Mouse (Mus musculus) brown adipose tissue, adult 24 weeks (tissue): ENCODE measurements around the gene Smc3. TPM values are rescaled to one million over a fixed set of nuclear protein-coding genes. Genes with fewer than 3 reads are reported as not detected.

ENCODE experiments used
- H3K27ac ChIP-seq: fragments of 200-500 bp; replicated peaks from 2 replicates; pipeline ENCODE4 v1.5.1; 2012; ENCODE audit warnings: low read depth, mild to moderate bottlenecking, low read length
- H3K4me1 ChIP-seq: fragments of 200-500 bp; 2 replicates; pipeline ENCODE4 v1.6.1; 2012; ENCODE audit warnings: low read length, mixed read lengths; ENCODE audit not compliant: control insufficient read depth, insufficient read depth, insufficient read length
- H3K4me3 ChIP-seq: fragments of 200-500 bp; 2 replicates; pipeline ENCODE4 v1.5.1; 2012; ENCODE audit warnings: low read depth, mild to moderate bottlenecking, low read length, moderate library complexity; ENCODE audit not compliant: insufficient read depth
- polyA plus RNA-seq: library from polyadenylated mRNA; stranded (reverse); fragments of >200 nt; gene quantifications from 2 replicates; pipeline ENCODE4 v1.2.4, GENCODE M21; 2012; ENCODE audit not compliant: missing spikeins, insufficient read depth, insufficient read length

The Smc3 gene
- polyA plus RNA-seq, result 15.1 and 19.9 TPM in 2 replicates

- Histone ChIP-seq H3K4me1 (no peaks in the 10 kb centered on the region), H3K4me3 (peak within 1 kb of the TSS; percentile 83), H3K27ac (peak within 1 kb of the TSS; percentile 98)
Observed at GRCm38 (mm10) chr19:53599757-53600539, at the start of gene Smc3. TSS of gene Smc3 (plus strand) at chr19:53600398.

- H3K4me3 ChIP-seq, result no peak overlapping the region
- H3K27ac ChIP-seq, result no peak overlapping the region
- no peaks in the 10 kb centered on the region; the same call in 1 of the 2 replicates for H3K4me1 ChIP-seq
Observed at GRCm38 (mm10) chr19:53550972-53551371, 49.2 kb upstream of the Smc3 start.

GRCm38 (mm10) chr19:53552216-53552786 is 47.9 kb upstream of the Smc3 start:
- Histone ChIP-seq H3K4me1 (peaks cover under 1% of the 10 kb centered on the region), H3K4me3 (no peak overlapping the region), H3K27ac (no peak overlapping the region)

GRCm38 (mm10) chr19:53552795-53553194 is 47.4 kb upstream of the Smc3 start:
- Histone ChIP-seq H3K4me3 (no peak overlapping the region), H3K4me1 (peaks cover 3% of the 10 kb centered on the region; the same call in 1 of the 2 replicates), H3K27ac (no peak overlapping the region)

- peaks cover 3% of the 10 kb centered on the region; the same call in 1 of the 2 replicates for H3K4me1 ChIP-seq
- no peak overlapping the region for H3K4me3 ChIP-seq
- no peak overlapping the region for H3K27ac ChIP-seq
Observed at GRCm38 (mm10) chr19:53554402-53554801, 45.8 kb upstream of the Smc3 start.

- Histone ChIP-seq H3K27ac (no peak overlapping the region), H3K4me3 (no peak overlapping the region), H3K4me1 (peaks cover 3% of the 10 kb centered on the region; the same call in 1 of the 2 replicates)
Observed at GRCm38 (mm10) chr19:53554981-53555616, 45.1 kb upstream of the Smc3 start.

- no peak overlapping the region for H3K27ac ChIP-seq
- peaks cover 3% of the 10 kb centered on the region; the same call in 1 of the 2 replicates for H3K4me1 ChIP-seq
- H3K4me3 ChIP-seq, result peak overlapping the region; percentile 17; the same call in 1 of the 2 replicates
Observed at GRCm38 (mm10) chr19:53556841-53557240, 43.4 kb upstream of the Smc3 start.

GRCm38 (mm10) chr19:53557267-53557936 is 42.8 kb upstream of the Smc3 start:
- Histone ChIP-seq H3K4me3 (peak overlapping the region; percentile 17; the same call in 1 of the 2 replicates), H3K27ac (no peak overlapping the region), H3K4me1 (peaks cover 3% of the 10 kb centered on the region; the same call in 1 of the 2 replicates)

DNA sequence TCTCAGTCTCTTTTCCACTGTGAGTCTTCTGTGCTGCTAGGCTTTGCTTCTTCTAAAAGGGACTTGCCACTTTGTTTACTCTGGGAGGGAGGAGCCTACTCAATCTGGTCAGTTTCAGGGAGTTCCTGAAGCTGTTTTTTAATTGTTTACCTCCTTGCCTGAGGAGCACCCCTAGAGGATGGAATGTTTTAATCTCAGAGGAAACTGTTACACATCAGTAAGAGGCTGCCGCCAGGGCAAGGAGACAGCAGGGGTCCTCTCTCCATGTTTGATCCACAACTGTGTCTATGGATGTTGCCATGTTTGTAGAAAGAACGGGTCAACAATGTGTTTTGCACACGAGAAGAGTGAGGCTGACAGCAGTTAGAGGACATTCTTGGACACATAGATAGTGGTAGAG is 39.8 kb upstream of the Smc3 start:
- H3K4me1 ChIP-seq, result peaks cover 3% of the 10 kb centered on the region; the same call in 1 of the 2 replicates
- H3K27ac ChIP-seq, result no peak overlapping the region
- H3K4me3 ChIP-seq, result no peak overlapping the region

DNA sequence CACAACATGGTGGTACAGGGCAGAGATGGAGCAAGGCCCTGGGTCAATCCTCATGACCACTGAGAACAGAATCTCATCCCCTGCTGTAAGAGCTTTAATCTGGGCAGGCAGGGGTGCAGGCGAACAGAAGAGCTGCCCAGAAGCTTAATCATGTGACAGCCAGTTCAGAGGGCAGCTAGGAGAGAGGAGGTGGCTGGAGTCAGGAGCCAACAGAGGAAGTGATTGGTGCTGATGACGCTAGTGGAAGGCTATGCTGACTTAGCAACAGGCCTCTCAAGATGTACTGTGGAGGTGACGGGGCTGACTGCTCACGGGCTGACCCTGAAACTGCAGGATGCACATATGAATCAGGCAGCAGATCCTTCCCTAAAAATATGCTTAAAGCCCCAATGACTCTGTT is 36.0 kb upstream of the Smc3 start:
- Histone ChIP-seq H3K4me1 (no peaks in the 10 kb centered on the region), H3K27ac (no peak overlapping the region), H3K4me3 (no peak overlapping the region)

DNA sequence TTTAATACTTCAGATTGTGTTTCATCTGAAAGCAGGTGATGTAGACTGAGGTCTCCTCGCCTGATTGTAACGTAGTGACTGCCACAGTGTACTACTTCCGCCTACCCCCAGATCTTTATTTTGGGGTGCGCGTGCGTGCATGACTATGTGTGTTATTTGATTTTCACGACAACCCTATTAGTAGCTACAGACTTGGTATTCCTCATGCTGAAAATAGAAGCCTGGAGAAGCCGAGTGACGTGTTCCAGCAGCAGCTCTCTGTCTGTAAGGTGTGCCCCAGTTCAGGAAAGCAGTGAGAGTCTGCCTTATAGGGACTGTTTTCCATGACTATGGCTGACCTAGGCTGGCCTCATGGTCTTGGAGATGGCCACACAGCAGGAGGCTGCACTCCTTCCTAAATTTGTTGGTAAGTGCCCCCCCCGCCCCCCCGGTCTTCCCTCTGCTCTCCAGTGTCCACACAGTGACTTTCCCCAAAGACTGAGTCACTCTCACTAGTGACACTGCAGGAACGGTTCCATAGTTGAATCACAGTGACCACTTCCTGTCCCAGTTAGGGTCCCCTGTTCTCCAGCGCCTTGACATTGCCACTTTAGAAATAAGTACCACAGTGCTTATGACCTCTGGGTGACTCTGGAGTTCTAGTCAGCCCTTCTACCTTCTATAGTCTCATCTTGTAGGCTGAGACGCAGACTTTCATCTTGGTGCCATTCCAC is 34.5 kb upstream of the Smc3 start:
- Histone ChIP-seq H3K4me1 (no peaks in the 10 kb centered on the region), H3K27ac (no peak overlapping the region), H3K4me3 (no peak overlapping the region)

GRCm38 (mm10) chr19:53567864-53568263 is 32.3 kb upstream of the Smc3 start:
- no peaks in the 10 kb centered on the region for H3K4me1 ChIP-seq
- H3K4me3 ChIP-seq, result no peak overlapping the region
- no peak overlapping the region for H3K27ac ChIP-seq

- H3K27ac ChIP-seq, result no peak overlapping the region
Observed at GRCm38 (mm10) chr19:53568553-53568952, 31.6 kb upstream of the Smc3 start.

DNA sequence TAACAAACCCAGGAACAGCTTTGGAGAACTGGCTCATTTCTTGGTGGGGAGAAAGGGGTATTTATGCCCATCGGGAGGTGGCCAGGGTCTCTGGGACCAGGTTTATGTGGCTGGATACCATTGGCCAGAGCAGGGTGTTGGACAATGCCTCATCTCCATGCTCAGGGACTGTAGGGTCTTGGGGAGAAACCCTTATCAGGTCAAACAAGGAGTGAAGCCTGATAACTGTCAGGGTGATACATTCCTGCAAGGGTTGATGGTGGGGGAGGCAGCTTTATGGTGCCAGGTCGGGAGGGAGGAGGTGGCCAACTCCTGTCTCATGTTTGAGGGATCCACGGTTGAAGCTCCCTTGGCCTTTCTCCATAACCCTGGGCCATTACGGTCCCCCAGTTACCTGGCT is 29.1 kb upstream of the Smc3 start:
- H3K4me3 ChIP-seq, result no peak overlapping the region
- no peaks in the 10 kb centered on the region for H3K4me1 ChIP-seq
- H3K27ac ChIP-seq, result no peak overlapping the region

More at GRCm38 (mm10) chr19:53568553-53568952, 31.6 kb upstream of the Smc3 start:
- Histone ChIP-seq H3K4me3 (no peak overlapping the region), H3K4me1 (no peaks in the 10 kb centered on the region)
